Mouse (Mus musculus) T-helper 1 cell (primary cell): ENCODE data around the gene Ston2.

ENCODE experiments used
- in situ Hi-C: fragments of 300-600 bp; cut with MboI, MseI; formaldehyde crosslinking; loops from one replicate; pipeline ENCODE4 v1.15.1; 2025; ENCODE audit warnings: high pct_unique_total_duplicates

The Ston2 gene

GRCm38 (mm10) chr12:91707807-91708206 lies 80.4 kb downstream of the Ston2 start:
- in situ Hi-C loops, result no loop called here

GRCm38 (mm10) chr12:91703533-91703932 lies 84.7 kb downstream of the Ston2 start:
- in situ Hi-C loops, result no loop called here

- in situ Hi-C loops, result no loop called here
Observed at GRCm38 (mm10) chr12:91702829-91703228, 85.4 kb downstream of the Ston2 start.

- in situ Hi-C loops, result no loop called here
Observed at GRCm38 (mm10) chr12:91699451-91700141, 88.6 kb downstream of the Ston2 start.

- in situ Hi-C loops, result no loop called here
Observed at GRCm38 (mm10) chr12:91696231-91696630, 92.0 kb downstream of the Ston2 start.

- in situ Hi-C loops, result no loop called here
Observed at GRCm38 (mm10) chr12:91695761-91696160, 92.4 kb downstream of the Ston2 start.

GRCm38 (mm10) chr12:91694748-91695147 lies 93.4 kb downstream of the Ston2 start:
- in situ Hi-C loops, result no loop called here

GRCm38 (mm10) chr12:91693566-91693965 lies 94.6 kb downstream of the Ston2 start:
- in situ Hi-C loops, result no loop called here

- in situ Hi-C loops, result no loop called here
Observed at GRCm38 (mm10) chr12:91692991-91693390, 95.2 kb downstream of the Ston2 start.

GRCm38 (mm10) chr12:91685674-91686290 lies 102.4 kb downstream of the Ston2 start:
- in situ Hi-C loops, result no loop called here

GRCm38 (mm10) chr12:91684840-91685415 lies 103.3 kb downstream of the Ston2 start:
- in situ Hi-C loops, result no loop called here

- in situ Hi-C loops, result no loop called here
Observed at GRCm38 (mm10) chr12:91684101-91684839, 103.9 kb downstream of the Ston2 start.

- in situ Hi-C loops, result no loop called here
Observed at GRCm38 (mm10) chr12:91683549-91684100, 104.6 kb downstream of the Ston2 start.

GRCm38 (mm10) chr12:91683096-91683495 lies 105.1 kb downstream of the Ston2 start:
- in situ Hi-C loops, result no loop called here

GRCm38 (mm10) chr12:91679320-91680064 lies 108.7 kb downstream of the Ston2 start:
- in situ Hi-C loops, result no loop called here

- in situ Hi-C loops, result no loop called here
Observed at GRCm38 (mm10) chr12:91675937-91676336, 112.2 kb downstream of the Ston2 start.

GRCm38 (mm10) chr12:91673141-91673540 lies 115.0 kb downstream of the Ston2 start:
- in situ Hi-C loops, result no loop called here

- in situ Hi-C loops, result no loop called here
Observed at GRCm38 (mm10) chr12:91672528-91672927, 115.7 kb downstream of the Ston2 start.

- in situ Hi-C loops, result no loop called here
Observed at GRCm38 (mm10) chr12:91668529-91669245, 119.5 kb downstream of the Ston2 start.

GRCm38 (mm10) chr12:91667741-91668140 lies 120.4 kb downstream of the Ston2 start:
- in situ Hi-C loops, result no loop called here

- in situ Hi-C loops, result no loop called here
Observed at GRCm38 (mm10) chr12:91666607-91667006, 121.6 kb downstream of the Ston2 start.
